Mouse (Mus musculus) G1E (cell line): ENCODE results near the gene Itgae. TPM values are rescaled to one million over a fixed set of nuclear protein-coding genes. Genes with fewer than 3 reads are reported as not detected.

Source experiments
- ATAC-seq: 2 replicates; pipeline ENCODE4 v1.8.0; 2016; ENCODE audit warnings: mild to moderate bottlenecking; ENCODE audit not compliant: insufficient number of reproducible peaks, poor library complexity, low FRiP score, severe bottlenecking; ENCODE audit errors: extremely low read depth
- DNase-seq: peaks from one replicate; pipeline ENCODE4 v3.0.0; 2012; ENCODE audit warnings: low spot score
- H3K27me3 ChIP-seq: 2 replicates; pipeline ENCODE4 v1.6.1; 2012; ENCODE audit warnings: mild to moderate bottlenecking, low read length, inconsistent platforms; ENCODE audit not compliant: insufficient read depth
- H3K36me3 ChIP-seq: replicated peaks from 2 replicates; pipeline ENCODE3; 2012; ENCODE audit warnings: mild to moderate bottlenecking, inconsistent platforms
- H3K4me1 ChIP-seq: 2 replicates; pipeline ENCODE4 v1.6.1; 2012; ENCODE audit warnings: low read depth, low read length, inconsistent platforms, mixed read lengths; ENCODE audit not compliant: insufficient read depth
- H3K4me3 ChIP-seq: 2 replicates; pipeline ENCODE4 v1.5.1; 2012; ENCODE audit warnings: low read depth, mild to moderate bottlenecking, inconsistent platforms, low read length, moderate library complexity, mixed read lengths
- H3K9me3 ChIP-seq: replicated peaks from 2 replicates; pipeline ENCODE4 v1.6.1; 2012; ENCODE audit warnings: inconsistent platforms
- CTCF ChIP-seq: IDR thresholded peaks from 2 replicates; pipeline ENCODE4 v1.5.1; 2012; ENCODE audit warnings: low read depth, low read length, inconsistent platforms, mixed read lengths
- GATA1 ChIP-seq: IDR thresholded peaks from 2 replicates; pipeline ENCODE4 v1.6.1; 2012; ENCODE audit warnings: borderline replicate concordance, low read length, inconsistent platforms, mixed read lengths
- GATA2 ChIP-seq: IDR thresholded peaks from 2 replicates; pipeline ENCODE4 v1.6.1; 2012; ENCODE audit warnings: low read depth, low read length, inconsistent platforms, borderline replicate concordance
- POLR2AphosphoS5 ChIP-seq: IDR thresholded peaks from 2 replicates; pipeline ENCODE4 v1.6.1; 2012; ENCODE audit warnings: low read depth, low read length, inconsistent platforms; ENCODE audit not compliant: insufficient replicate concordance
- TAL1 ChIP-seq: conservative IDR thresholded peaks from 2 replicates; pipeline ENCODE4 v1.6.1; 2012; ENCODE audit warnings: low read depth, low read length, inconsistent platforms, mixed read lengths
- polyA plus RNA-seq: library from polyadenylated mRNA; stranded (reverse); fragments of >175 nt; gene quantifications from 2 replicates; pipeline ENCODE4 v1.2.3, GENCODE M21; 2012
- total RNA-seq, 2 experiments: library from RNA; stranded (forward) in 1 of 2; stranded (reverse) in 1 of 2; fragments of 200-1000 nt in 1 of 2; fragments of >200 nt in 1 of 2; fragmentation: Nextera tagmentation in 1 of 2; gene quantifications; 2 replicates each; pipeline ENCODE4 v1.2.3; 2014 to 2017

Itgae gene
- 0.19 and 0.23 TPM in 2 replicates for total RNA-seq (2014; fragmentation: Nextera tagmentation)
- total RNA-seq (2017) = 0.05 and 0.06 TPM in 2 replicates
- polyA plus RNA-seq = 0.03 and 0.04 TPM in 2 replicates

DNA sequence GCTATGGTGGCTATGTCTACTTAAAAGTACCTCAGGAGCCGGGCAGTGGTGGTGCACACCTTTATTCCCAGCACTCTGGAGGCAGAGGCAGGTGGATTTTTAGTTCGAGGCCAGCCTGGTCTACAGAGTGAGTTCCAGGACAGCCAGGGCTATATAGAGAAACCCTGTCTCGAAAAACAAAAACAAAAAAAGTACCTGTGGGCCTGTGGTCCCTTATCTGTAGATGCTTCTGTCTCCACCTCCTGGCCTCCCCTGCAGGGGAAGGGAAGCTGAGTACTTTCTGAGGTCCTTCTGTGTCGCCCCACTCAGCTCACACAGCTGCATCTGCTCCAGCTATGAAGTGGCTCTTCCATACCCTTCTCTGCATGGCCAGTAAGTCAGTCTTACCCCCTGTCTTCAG, at the start of gene Itgae:
Gene Itgae, plus strand, starts transcription at position 301 of the 400 bp plus-strand sequence.
- TF ChIP-seq CTCF (no peak), GATA2 (no peak), GATA1 (no peak), POLR2AphosphoS5 (no peak), TAL1 (no peak)
- no peak for ATAC-seq
- Histone ChIP-seq H3K9me3 (no peaks in the 10 kb centered on the region), H3K36me3 (peaks cover 14% of the 10 kb centered on the region), H3K4me1 (peaks cover 22% of the 10 kb centered on the region), H3K4me3 (no peak within 1 kb of the TSS), H3K27me3 (peaks cover 47% of the 10 kb centered on the region)
- no peak for DNase-seq

DNA sequence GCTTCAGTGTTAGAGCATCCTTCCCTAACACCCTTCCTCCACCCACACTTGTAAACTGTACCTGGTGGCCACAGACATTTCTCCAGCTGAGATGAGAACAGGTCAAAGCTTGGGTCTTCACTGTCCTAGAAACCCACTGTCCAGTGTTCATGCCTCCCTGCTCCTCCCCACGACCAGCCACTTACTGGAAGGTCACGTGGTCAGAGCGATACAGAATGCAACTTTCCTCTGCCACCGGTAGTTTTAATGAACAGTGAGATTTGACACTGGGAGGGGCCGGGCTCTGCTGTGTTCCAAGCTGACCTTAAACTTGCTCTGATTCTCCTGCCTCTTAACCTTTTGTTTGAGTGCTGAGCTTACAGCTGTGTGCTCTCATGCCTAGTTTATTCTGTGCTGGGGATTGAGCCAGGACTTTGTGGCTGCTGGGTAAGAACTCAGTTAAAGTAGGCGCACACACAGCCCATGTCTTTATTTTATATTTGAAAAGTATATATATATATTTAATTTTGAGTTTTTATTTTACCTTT, 46.1 kb upstream of the Itgae start:
- Histone ChIP-seq H3K9me3 (no peaks in the 10 kb centered on the region), H3K4me1 (peaks cover 24% of the 10 kb centered on the region), H3K36me3 (peaks cover 23% of the 10 kb centered on the region), H3K4me3 (no peak overlapping the region), H3K27me3 (no peaks in the 10 kb centered on the region)
- TF ChIP-seq TAL1 (no peak), POLR2AphosphoS5 (no peak)
- no peak for ATAC-seq
- no peak for DNase-seq

DNA sequence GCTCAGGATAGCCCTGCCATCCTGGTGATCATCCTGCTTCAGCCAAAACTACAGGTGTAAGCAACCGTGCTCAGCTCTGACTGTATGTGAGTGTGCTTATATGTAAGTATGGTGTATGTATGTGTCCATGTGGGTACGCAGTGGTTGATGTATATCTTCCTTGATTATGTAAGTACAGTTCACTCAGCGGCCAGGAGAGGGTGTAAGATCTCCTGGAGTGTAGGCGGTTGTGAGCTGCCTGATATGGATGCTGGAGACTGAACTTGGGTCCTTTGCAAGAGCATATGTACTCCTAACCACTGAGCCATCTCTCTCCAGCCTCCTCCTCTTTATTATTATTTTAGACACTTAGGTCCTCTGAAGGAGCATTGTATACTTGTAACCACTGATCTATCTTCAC, 45.6 kb upstream of the Itgae start:
- no peaks in the 10 kb centered on the region for H3K9me3 ChIP-seq
- DNase-seq (no peak), ATAC-seq (no peak)
- peaks cover 23% of the 10 kb centered on the region for H3K36me3 ChIP-seq
- H3K27me3 ChIP-seq = no peaks in the 10 kb centered on the region
- TF ChIP-seq POLR2AphosphoS5 (no peak), GATA1 (no peak), CTCF (no peak), GATA2 (no peak), TAL1 (no peak)
- no peak overlapping the region for H3K4me3 ChIP-seq
- H3K4me1 ChIP-seq = peaks cover 29% of the 10 kb centered on the region

GRCm38 (mm10) chr11:73047542-73047996, 42.8 kb upstream of the Itgae start, which contains the start of gene Ncbp3:
Ncbp3 (plus strand) TSS chr11:73047783.
- Histone ChIP-seq H3K9me3 (no peaks in the 10 kb centered on the region), H3K4me3 (peak within 1 kb of the TSS; percentile 88), H3K4me1 (peaks cover 49% of the 10 kb centered on the region), H3K36me3 (peaks cover 22% of the 10 kb centered on the region), H3K27me3 (no peaks in the 10 kb centered on the region)
- DNase-seq = peak; percentile 81
- TF ChIP-seq GATA1 (no peak), POLR2AphosphoS5 (no peak), GATA2 (no peak), TAL1 (no peak; the same call in 1 of the 2 replicates), CTCF (no peak)
- ATAC-seq = peak; percentile 98

DNA sequence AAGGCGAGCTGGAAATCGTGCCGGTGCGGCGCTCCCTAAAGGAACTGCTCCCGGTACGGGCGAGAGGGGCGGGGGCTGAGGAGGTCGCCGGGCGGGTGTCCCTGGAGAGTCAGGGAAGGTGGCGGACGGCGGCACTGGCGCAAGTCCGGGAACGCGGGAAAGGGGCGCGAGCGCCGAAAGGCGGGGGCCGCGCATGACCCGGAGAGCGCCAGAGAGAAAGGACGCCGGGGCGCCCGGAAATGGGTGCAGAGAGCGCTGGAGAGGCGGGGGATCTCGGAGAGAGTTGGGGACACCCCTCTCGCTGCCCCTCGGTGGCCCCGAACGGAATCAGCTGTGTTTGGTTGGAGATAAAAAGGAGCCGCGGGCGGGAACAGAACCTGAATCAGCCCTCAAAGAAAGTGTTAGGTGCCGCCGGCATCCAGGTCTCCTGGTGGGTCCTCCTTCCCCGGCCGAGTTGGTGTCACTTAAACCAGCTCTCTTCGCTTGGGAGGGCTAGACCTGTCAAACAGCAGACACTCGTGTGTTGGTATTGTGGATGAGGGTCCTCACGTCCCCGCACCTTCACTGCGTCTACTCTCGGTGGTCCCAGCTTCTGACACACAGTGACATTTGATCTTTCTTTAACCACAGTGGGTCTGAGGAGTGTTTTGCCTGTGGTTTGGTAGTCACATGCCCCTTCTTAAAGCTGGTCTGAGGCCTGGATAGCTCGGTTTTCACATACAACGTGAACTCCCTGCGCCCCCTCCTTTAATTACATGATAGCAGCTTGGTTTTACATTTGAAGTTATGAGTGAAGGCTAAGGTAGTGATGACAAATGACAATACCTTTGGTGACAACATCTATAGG, 42.1 kb upstream of the Itgae start:
- ATAC-seq (no peak), DNase-seq (peak; percentile 49)
- H3K9me3 ChIP-seq = no peaks in the 10 kb centered on the region
- H3K4me1 ChIP-seq = peaks cover 56% of the 10 kb centered on the region
- H3K4me3 ChIP-seq = peak overlapping the region; percentile 88
- H3K27me3 ChIP-seq = no peaks in the 10 kb centered on the region
- peaks cover 22% of the 10 kb centered on the region for H3K36me3 ChIP-seq
- no peak for TF ChIP-seq TAL1
- no peak for TF ChIP-seq CTCF
- TF ChIP-seq POLR2AphosphoS5 = no peak
- no peak for TF ChIP-seq GATA1
- TF ChIP-seq GATA2 = no peak

DNA sequence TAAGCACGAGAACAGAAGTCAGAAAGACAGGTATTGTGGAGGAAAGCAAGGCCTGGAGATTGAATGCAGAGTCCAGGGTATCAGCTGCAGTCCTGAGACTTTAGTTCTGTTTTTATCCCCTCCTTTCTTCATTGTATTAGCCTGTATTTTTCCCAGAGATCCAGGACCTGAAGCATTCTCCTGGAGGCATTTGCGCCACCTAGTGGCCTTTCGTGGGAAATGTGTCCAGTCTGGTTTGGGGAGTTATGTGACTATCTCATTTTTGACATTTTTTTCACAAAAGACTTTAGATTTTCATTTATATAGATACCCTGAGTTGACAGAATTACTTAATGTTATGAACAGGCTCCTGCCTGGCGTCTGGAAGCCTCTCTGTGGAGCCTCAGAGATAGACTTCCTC, 41.0 kb upstream of the Itgae start:
- DNase-seq = no peak
- H3K4me1 ChIP-seq = peaks cover 67% of the 10 kb centered on the region
- H3K36me3 ChIP-seq = peaks cover 33% of the 10 kb centered on the region
- H3K4me3 ChIP-seq = peak overlapping the region; percentile 88; the same call in 1 of the 2 replicates
- no peak for TF ChIP-seq POLR2AphosphoS5
- peak; percentile 88 for TF ChIP-seq CTCF
- H3K27me3 ChIP-seq = no peaks in the 10 kb centered on the region
- H3K9me3 ChIP-seq = no peaks in the 10 kb centered on the region
- no peak for ATAC-seq

GRCm38 (mm10) chr11:73052795-73053194, 37.6 kb upstream of the Itgae start:
- Histone ChIP-seq H3K36me3 (peaks cover 67% of the 10 kb centered on the region), H3K27me3 (no peaks in the 10 kb centered on the region)

More at GRCm38 (mm10) chr11:73052795-73053194, 37.6 kb upstream of the Itgae start:
- TF ChIP-seq TAL1 = peak; percentile 26; the same call in 1 of the 2 replicates
- TF ChIP-seq GATA1 = no peak
- H3K4me3 ChIP-seq = no peak overlapping the region
- no peaks in the 10 kb centered on the region for H3K9me3 ChIP-seq
- ATAC-seq (peak; percentile 41; the same call in 1 of the 2 replicates), DNase-seq (no peak)
- H3K4me1 ChIP-seq = peaks cover 85% of the 10 kb centered on the region
